Mouse (Mus musculus): Measurements from ENCODE around the gene Pmm2. TPM values are rescaled to one million over a fixed set of nuclear protein-coding genes. Genes with fewer than 3 reads are reported as not detected.

The Pmm2 gene
- polyA plus RNA-seq, 1 experiment, result 31.7 TPM

GRCm38 (mm10) chr16:8699556-8699955, 62.1 kb downstream of the Pmm2 start:
- Histone ChIP-seq H3K4me2 (ENCODE audit: low read depth) (no peak overlapping the region), H3K36me3 (ENCODE audit: control insufficient read depth, insufficient read depth) (peaks cover 81% of the 10 kb centered on the region), H3K4me3 (no peak overlapping the region), H3ac (ENCODE audit: control insufficient read depth, insufficient read length) (no peak overlapping the region), H3K27me3 (ENCODE audit: control insufficient read depth, insufficient read depth, insufficient read length) (no peaks in the 10 kb centered on the region), H3K79me2 (ENCODE audit: control insufficient read depth, insufficient read depth) (no peaks in the 10 kb centered on the region)
- TF ChIP-seq E2F4 (IDR thresholded peaks at IDR 0.05; ENCODE audit: insufficient read depth) (no peak), USF1 (IDR thresholded peaks at IDR 0.05; ENCODE audit: low read depth) (no peak)

GRCm38 (mm10) chr16:8700586-8700985, 63.1 kb downstream of the Pmm2 start:
- no peak overlapping the region for H3K4me3 ChIP-seq
- no peak overlapping the region for H3ac ChIP-seq (ENCODE audit: control insufficient read depth, insufficient read length)
- TF ChIP-seq E2F4 (IDR thresholded peaks at IDR 0.05; ENCODE audit: insufficient read depth), result no peak
- no peak for TF ChIP-seq TCF3 (IDR thresholded peaks at IDR 0.05; ENCODE audit: insufficient read length, low read depth)
- TF ChIP-seq MYOG (IDR thresholded peaks at IDR 0.05; ENCODE audit: control insufficient read depth in 1 of 3, insufficient read depth in 1 of 3, insufficient read length in 2 of 3, low read depth in 2 of 3), result no peak
- TF ChIP-seq MYOD1 (IDR thresholded peaks at IDR 0.05; ENCODE audit: control insufficient read depth in 1 of 3, insufficient read length in 2 of 3, low read depth in 2 of 3), result no peak
- no peak for TF ChIP-seq CEBPB (IDR thresholded peaks at IDR 0.05; ENCODE audit: insufficient read depth, poor library complexity, severe bottlenecking)
- no peak for TF ChIP-seq USF1 (IDR thresholded peaks at IDR 0.05; ENCODE audit: low read depth)
- no peak for TF ChIP-seq POLR2A (IDR thresholded peaks at IDR 0.05; ENCODE audit: insufficient read length, low read depth)
- TF ChIP-seq MAX (IDR thresholded peaks at IDR 0.05; ENCODE audit: low read depth), result no peak
- no peak for TF ChIP-seq SRF (IDR thresholded peaks at IDR 0.05; ENCODE audit: control insufficient read depth, insufficient read length, low read depth)
- no peak for TF ChIP-seq POLR2AphosphoS2 (IDR thresholded peaks at IDR 0.05; ENCODE audit: insufficient read length, low read depth)
- TF ChIP-seq TCF12 (IDR thresholded peaks at IDR 0.05; ENCODE audit: insufficient read depth, poor library complexity, severe bottlenecking), result no peak
- no peak for TF ChIP-seq REST (IDR thresholded peaks at IDR 0.05; ENCODE audit: insufficient read depth, insufficient read length)
- no peak overlapping the region for H3K4me2 ChIP-seq (ENCODE audit: low read depth)
- H3K27me3 ChIP-seq (ENCODE audit: control insufficient read depth, insufficient read depth, insufficient read length), result no peaks in the 10 kb centered on the region
- H3K79me2 ChIP-seq (ENCODE audit: control insufficient read depth, insufficient read depth), result no peaks in the 10 kb centered on the region
- H3K36me3 ChIP-seq (ENCODE audit: control insufficient read depth, insufficient read depth), result peaks cover 82% of the 10 kb centered on the region

DNA sequence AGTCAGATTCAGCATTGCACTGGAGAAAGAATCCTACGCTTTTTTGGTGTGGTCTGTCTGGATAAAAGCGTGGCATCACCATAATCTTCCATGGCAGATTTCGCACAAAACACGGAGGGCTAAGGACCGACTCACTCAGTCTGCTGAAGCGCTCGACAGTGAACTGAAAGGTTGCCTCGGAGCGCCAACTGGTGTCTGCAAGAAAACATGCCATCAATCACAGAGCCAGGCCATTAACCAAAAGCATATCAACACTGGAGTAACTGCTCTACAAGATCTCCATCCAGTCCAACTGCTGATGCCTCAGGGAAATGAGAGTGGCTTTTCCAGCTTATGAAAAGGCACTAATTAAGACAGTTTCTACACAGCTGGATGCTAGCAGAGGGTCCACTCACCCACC, 74.5 kb downstream of the Pmm2 start:
- Histone ChIP-seq H3K79me2 (ENCODE audit: control insufficient read depth, insufficient read depth) (peaks cover 48% of the 10 kb centered on the region), H3K36me3 (ENCODE audit: control insufficient read depth, insufficient read depth) (peaks cover 44% of the 10 kb centered on the region), H3K4me2 (ENCODE audit: low read depth) (no peak overlapping the region), H3K27me3 (ENCODE audit: control insufficient read depth, insufficient read depth, insufficient read length) (no peaks in the 10 kb centered on the region), H3K4me3 (no peak overlapping the region), H3ac (ENCODE audit: control insufficient read depth, insufficient read length) (no peak overlapping the region)
- TF ChIP-seq REST (IDR thresholded peaks at IDR 0.05; ENCODE audit: insufficient read depth, insufficient read length) (no peak), MAX (IDR thresholded peaks at IDR 0.05; ENCODE audit: low read depth) (no peak), E2F4 (IDR thresholded peaks at IDR 0.05; ENCODE audit: insufficient read depth) (no peak), POLR2AphosphoS2 (IDR thresholded peaks at IDR 0.05; ENCODE audit: insufficient read length, low read depth) (no peak)

Other genes starting within 250 kb of the Pmm2 start
- not detected for gene Tmem114, start 212.5 kb upstream of the Pmm2 start, polyA plus RNA-seq (2012; fragmentation: generic; extraction: Trizol)
- 34.3 TPM for gene Mettl22, start 166.9 kb upstream of the Pmm2 start, polyA plus RNA-seq (2012; fragmentation: generic; extraction: Trizol)
- 0.04 TPM for gene Abat, start 124.2 kb upstream of the Pmm2 start, polyA plus RNA-seq (2012; fragmentation: generic; extraction: Trizol)
- gene Tmem186, start within 50 bp of the Pmm2 start, polyA plus RNA-seq (2012; fragmentation: generic; extraction: Trizol), result 7.4 TPM
- gene Carhsp1, start 34.5 kb downstream of the Pmm2 start, polyA plus RNA-seq (2012; fragmentation: generic; extraction: Trizol), result 110 TPM
- 0.16 TPM for gene Gm5767, start 43.1 kb downstream of the Pmm2 start, polyA plus RNA-seq (2012; fragmentation: generic; extraction: Trizol)
- 24.0 TPM for gene Usp7, start 154.6 kb downstream of the Pmm2 start, polyA plus RNA-seq (2012; fragmentation: generic; extraction: Trizol)
- gene 1810013L24Rik, start 192.4 kb downstream of the Pmm2 start, polyA plus RNA-seq (2012; fragmentation: generic; extraction: Trizol), result 27.5 TPM

All from myocyte (in vitro differentiated cells).